Mouse (Mus musculus): Measurements from ENCODE around the gene Tmem202.
A peak's percentile ranks its signal among the peaks of the same experiment; 100 is the strongest.

Gene Tmem202

GRCm38 (mm10) chr9:59533422-59533821 lies 6.2 kb downstream of the Tmem202 start:
- no peak for DNase-seq (ENCODE audit: low spot score)

- DNase-seq (ENCODE audit: low spot score), result no peak
These were observed 8.0 kb downstream of the Tmem202 start for GRCm38 (mm10) chr9:59531645-59532044.

GRCm38 (mm10) chr9:59528274-59528673 lies 11.4 kb downstream of the Tmem202 start:
- no peak for DNase-seq (ENCODE audit: low spot score)

- DNase-seq (ENCODE audit: low spot score), result no peak
These were observed 12.1 kb downstream of the Tmem202 start for GRCm38 (mm10) chr9:59527580-59527979.

- no peak for DNase-seq (ENCODE audit: low spot score)
These were observed 12.9 kb downstream of the Tmem202 start for GRCm38 (mm10) chr9:59526727-59527126.

- DNase-seq (ENCODE audit: low spot score), result no peak
These were observed 16.7 kb downstream of the Tmem202 start for GRCm38 (mm10) chr9:59522906-59523305.

- DNase-seq (ENCODE audit: low spot score), result no peak
These were observed 20.3 kb downstream of the Tmem202 start for GRCm38 (mm10) chr9:59519396-59519795.

- peak; percentile 38 for DNase-seq (ENCODE audit: low spot score)
These were observed 20.7 kb downstream of the Tmem202 start for GRCm38 (mm10) chr9:59518976-59519375.

- DNase-seq (ENCODE audit: low spot score), result no peak
These were observed 22.5 kb downstream of the Tmem202 start for GRCm38 (mm10) chr9:59517127-59517526.

GRCm38 (mm10) chr9:59515069-59515468 lies 24.6 kb downstream of the Tmem202 start:
- no peak for DNase-seq (ENCODE audit: low spot score)

GRCm38 (mm10) chr9:59512381-59512780 lies 27.3 kb downstream of the Tmem202 start:
- DNase-seq (ENCODE audit: low spot score), result no peak

GRCm38 (mm10) chr9:59508146-59508545 lies 31.5 kb downstream of the Tmem202 start:
- DNase-seq (ENCODE audit: low spot score), result no peak

GRCm38 (mm10) chr9:59487331-59487730 lies 52.3 kb downstream of the Tmem202 start:
- DNase-seq (ENCODE audit: low spot score), result no peak

- DNase-seq (ENCODE audit: low spot score), result peak; percentile 99
These were observed 53.0 kb downstream of the Tmem202 start, which contains the start of gene Arih1 for GRCm38 (mm10) chr9:59486549-59487065. Gene Arih1, minus strand, starts transcription at chr9:59486618.

- no peak for DNase-seq (ENCODE audit: low spot score)
These were observed 53.5 kb downstream of the Tmem202 start for GRCm38 (mm10) chr9:59486076-59486518.

GRCm38 (mm10) chr9:59485511-59486075 lies 54.1 kb downstream of the Tmem202 start:
- peak; percentile 79 for DNase-seq (ENCODE audit: low spot score)

- no peak for DNase-seq (ENCODE audit: low spot score)
These were observed 54.9 kb downstream of the Tmem202 start for GRCm38 (mm10) chr9:59484760-59485159.

GRCm38 (mm10) chr9:59482419-59482818 lies 57.2 kb downstream of the Tmem202 start:
- peak; percentile 34 for DNase-seq (ENCODE audit: low spot score)

GRCm38 (mm10) chr9:59476617-59477016 lies 63.0 kb downstream of the Tmem202 start:
- DNase-seq (ENCODE audit: low spot score), result no peak

- DNase-seq (ENCODE audit: low spot score), result no peak
These were observed 64.8 kb downstream of the Tmem202 start for GRCm38 (mm10) chr9:59474838-59475237.

GRCm38 (mm10) chr9:59473171-59473570 lies 66.5 kb downstream of the Tmem202 start:
- no peak for DNase-seq (ENCODE audit: low spot score)

GRCm38 (mm10) chr9:59469446-59469845 lies 70.2 kb downstream of the Tmem202 start:
- no peak for DNase-seq (ENCODE audit: low spot score)
